Mouse (Mus musculus) gastrocnemius, postnatal 4 days (tissue): ENCODE measurements at regions not wholly inside any gene's neighbourhood (a gene's known extent, or its start where the extent isn't known, plus 50 kb on each side); places are given as distances from the start of the nearest gene placed in this dataset.

ENCODE experiments used
- DNase-seq, 2 experiments: peaks; one replicate each; pipeline ENCODE4 v3.0.0; 2021 to 2022; ENCODE audit warnings: low spot score in 2 of 2, mixed read lengths in 2 of 2

- no peak for DNase-seq
These were observed 56.5 kb upstream of the Cnksr3 start for GRCm38 (mm10) chr10:7268386-7269033.

- DNase-seq, result no peak
These were observed 55.9 kb upstream of the Cnksr3 start for GRCm38 (mm10) chr10:7267903-7268302.

- no peak for DNase-seq
These were observed 55.1 kb upstream of the Cnksr3 start for GRCm38 (mm10) chr10:7267106-7267505.

- DNase-seq, result no peak
These were observed 53.4 kb upstream of the Cnksr3 start for GRCm38 (mm10) chr10:7265412-7265811.

- no peak for DNase-seq
These were observed 52.7 kb upstream of the Cnksr3 start for GRCm38 (mm10) chr10:7264721-7265120.
